Comparison of ENCODE assay signal across 16 mouse cellular contexts in the genomic region with DNA sequence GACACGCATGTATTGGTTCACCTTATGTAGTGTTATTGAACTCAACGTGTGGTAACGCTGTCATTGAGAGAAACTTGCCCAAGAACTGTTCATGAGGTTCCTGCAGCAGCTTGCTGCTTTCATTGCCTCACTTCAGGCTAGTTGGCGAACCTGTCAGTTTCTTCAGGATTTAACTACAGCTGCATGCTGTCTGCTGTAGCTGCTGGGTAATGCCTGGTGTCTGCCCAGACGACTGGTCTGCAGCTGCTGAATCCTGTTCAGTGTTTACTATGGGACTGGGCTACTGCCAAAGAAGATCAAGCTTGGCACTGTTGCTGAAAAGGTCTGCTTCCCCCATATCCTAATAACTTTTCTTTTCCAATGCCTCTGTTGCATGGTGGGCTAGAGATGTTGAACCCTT. TPM values are rescaled to one million over a fixed set of nuclear protein-coding genes. Genes with fewer than 3 reads are reported as not detected.
"Had no signal": no experiment of that assay in that cellular context is flagged by ENCODE, and none has a peak within 500 bp of the region (broad histone marks: within the 10 kb centered on the region; RNA-seq: fewer than 3 reads in every experiment).

No protein-coding gene starts in this region.

- H3K4me3 ChIP-seq: kidney, embryonic 15.5 days; left cerebral cortex, adult 2 months; limb, embryonic 12.5 days; myocyte; neural tube, embryonic 15.5 days; stomach, embryonic 15.5 days had no signal

- DNase-seq: kidney, adult 2 months; kidney, postnatal 14 days; lung, postnatal 10 days; right cerebral cortex, postnatal 14 days; thymus, adult 2 months; thymus, postnatal 25 days had no signal

- H3K9me3 ChIP-seq: kidney, embryonic 15.5 days; limb, embryonic 12.5 days; neural tube, embryonic 15.5 days; stomach, embryonic 15.5 days had no signal

- H3K9ac ChIP-seq: kidney, embryonic 15.5 days; limb, embryonic 12.5 days; liver, embryonic 14.5 days; neural tube, embryonic 15.5 days; stomach, embryonic 15.5 days had no signal

- H3K4me2 ChIP-seq: kidney, embryonic 15.5 days; limb, embryonic 12.5 days; neural tube, embryonic 15.5 days; stomach, embryonic 15.5 days had no signal

- H3K27me3 ChIP-seq: kidney, embryonic 15.5 days; limb, embryonic 12.5 days; neural tube, embryonic 15.5 days; stomach, embryonic 15.5 days had no signal

- ATAC-seq: intestine, embryonic 16.5 days had no signal

- H3K4me1 ChIP-seq: kidney, embryonic 15.5 days; limb, embryonic 12.5 days; neural tube, embryonic 15.5 days; stomach, embryonic 15.5 days had no signal

- H3K36me3 ChIP-seq: kidney, embryonic 15.5 days; limb, embryonic 12.5 days; neural tube, embryonic 15.5 days; stomach, embryonic 15.5 days had no signal

- H3K27ac ChIP-seq: kidney, embryonic 15.5 days; left cerebral cortex, adult 2 months; limb, embryonic 12.5 days; liver, embryonic 14.5 days; neural tube, embryonic 15.5 days; stomach, embryonic 15.5 days had no signal

RNA-seq across cellular contexts. Expression of gene Grm7, which starts 23.1 kb away (rescaled TPM):
- polyA plus RNA-seq: liver, adult 2 months; spleen, adult 2 months had no signal
